Mouse (Mus musculus) lung, embryonic 15.5 days (tissue): ENCODE measurements around the gene 1110008P14Rik. TPM values are rescaled to one million over a fixed set of nuclear protein-coding genes. Genes with fewer than 3 reads are reported as not detected.

Experiments
- ATAC-seq: fragments of 200-750 bp; cut with Nextera tagmentation; 2 replicates; pipeline ENCODE4 v1.8.0; 2017; ENCODE audit warnings: moderate number of reproducible peaks, borderline replicate concordance; ENCODE audit not compliant: low FRiP score, low TSS enrichment; ENCODE audit errors: extremely low read depth
- H3K27ac ChIP-seq: fragments of 300-500 bp; sonication (generic); 2 replicates; pipeline ENCODE4 v1.5.1; 2015; ENCODE audit warnings: moderate library complexity, mild to moderate bottlenecking, inconsistent platforms
- H3K27me3 ChIP-seq: fragments of 300-500 bp; sonication (generic); 2 replicates; pipeline ENCODE4 v1.6.1; 2015; ENCODE audit warnings: inconsistent platforms
- H3K36me3 ChIP-seq: fragments of 300-500 bp; sonication (generic); 2 replicates; pipeline ENCODE4 v1.6.1; 2015; ENCODE audit warnings: inconsistent platforms
- H3K4me1 ChIP-seq: fragments of 300-500 bp; sonication (generic); 2 replicates; pipeline ENCODE4 v1.6.1; 2015; ENCODE audit warnings: inconsistent platforms
- H3K4me2 ChIP-seq: fragments of 300-500 bp; sonication (generic); 2 replicates; pipeline ENCODE4 v1.6.1; 2015; ENCODE audit warnings: inconsistent platforms, mild to moderate bottlenecking, moderate library complexity
- H3K4me3 ChIP-seq: fragments of 300-500 bp; sonication (generic); 2 replicates; pipeline ENCODE4 v1.5.1; 2015; ENCODE audit warnings: mild to moderate bottlenecking, inconsistent platforms
- H3K9ac ChIP-seq: fragments of 300-500 bp; sonication (generic); 2 replicates; pipeline ENCODE4 v1.6.1; 2015; ENCODE audit warnings: inconsistent platforms
- H3K9me3 ChIP-seq: fragments of 300-500 bp; sonication (generic); 2 replicates; pipeline ENCODE4 v1.6.1; 2016; ENCODE audit warnings: inconsistent platforms
- WGBS: fragments of 180-500 bp; shearing (Covaris S2); methylation state at CpG from one replicate; pipeline ENCODE4 v1.1.7; 2015; 5-methylcytosine and 5-hydroxymethylcytosine counted together
- polyA plus RNA-seq: library from polyadenylated mRNA; unstranded; fragments of >200 nt; fragmentation: Nextera tagmentation; extraction: Ambion mirVana; gene quantifications from 2 replicates; pipeline ENCODE4 v1.2.1, GENCODE M21; 2015

The 1110008P14Rik gene
- 32.3 and 33.5 TPM in 2 replicates for polyA plus RNA-seq

DNA sequence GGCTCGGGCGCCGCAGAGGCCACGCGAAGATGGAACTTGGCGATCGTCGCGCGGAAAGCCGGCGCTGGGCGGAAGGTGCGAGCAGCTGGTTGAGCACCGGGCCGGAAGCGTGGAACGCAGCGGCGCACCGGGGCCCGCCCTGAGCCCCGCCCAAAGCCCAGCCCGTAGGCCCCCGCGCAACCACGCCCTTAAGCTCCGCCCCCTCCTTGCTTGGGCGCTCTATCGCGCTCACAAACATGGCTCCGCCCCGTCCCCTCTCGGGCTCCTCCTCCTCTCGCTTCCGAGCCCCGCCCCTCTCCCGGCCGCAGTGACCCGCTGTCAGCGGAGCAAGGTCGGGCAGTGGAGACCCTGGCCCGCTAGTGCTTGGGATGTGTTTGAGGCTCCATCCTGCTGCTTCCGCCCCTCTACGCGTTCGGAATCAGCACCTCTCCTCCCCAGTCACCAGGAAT lies at the start of gene 1110008P14Rik:
TSS of gene 1110008P14Rik (minus strand) at position 164 of the 449 bp plus-strand sequence.
- Histone ChIP-seq H3K4me2 (peak within 1 kb of the TSS; percentile 96), H3K4me1 (peaks cover 10% of the 10 kb centered on the region), H3K27me3 (peaks cover 16% of the 10 kb centered on the region; the same call in 1 of the 2 replicates), H3K9ac (peak within 1 kb of the TSS; percentile 53), H3K4me3 (peak within 1 kb of the TSS; percentile 68), H3K9me3 (no peaks in the 10 kb centered on the region), H3K36me3 (peaks cover 26% of the 10 kb centered on the region), H3K27ac (no peak within 1 kb of the TSS)
- WGBS = 0% methylated on average over 46 of the region's 47 CpGs
- ATAC-seq = peak; percentile 93

DNA sequence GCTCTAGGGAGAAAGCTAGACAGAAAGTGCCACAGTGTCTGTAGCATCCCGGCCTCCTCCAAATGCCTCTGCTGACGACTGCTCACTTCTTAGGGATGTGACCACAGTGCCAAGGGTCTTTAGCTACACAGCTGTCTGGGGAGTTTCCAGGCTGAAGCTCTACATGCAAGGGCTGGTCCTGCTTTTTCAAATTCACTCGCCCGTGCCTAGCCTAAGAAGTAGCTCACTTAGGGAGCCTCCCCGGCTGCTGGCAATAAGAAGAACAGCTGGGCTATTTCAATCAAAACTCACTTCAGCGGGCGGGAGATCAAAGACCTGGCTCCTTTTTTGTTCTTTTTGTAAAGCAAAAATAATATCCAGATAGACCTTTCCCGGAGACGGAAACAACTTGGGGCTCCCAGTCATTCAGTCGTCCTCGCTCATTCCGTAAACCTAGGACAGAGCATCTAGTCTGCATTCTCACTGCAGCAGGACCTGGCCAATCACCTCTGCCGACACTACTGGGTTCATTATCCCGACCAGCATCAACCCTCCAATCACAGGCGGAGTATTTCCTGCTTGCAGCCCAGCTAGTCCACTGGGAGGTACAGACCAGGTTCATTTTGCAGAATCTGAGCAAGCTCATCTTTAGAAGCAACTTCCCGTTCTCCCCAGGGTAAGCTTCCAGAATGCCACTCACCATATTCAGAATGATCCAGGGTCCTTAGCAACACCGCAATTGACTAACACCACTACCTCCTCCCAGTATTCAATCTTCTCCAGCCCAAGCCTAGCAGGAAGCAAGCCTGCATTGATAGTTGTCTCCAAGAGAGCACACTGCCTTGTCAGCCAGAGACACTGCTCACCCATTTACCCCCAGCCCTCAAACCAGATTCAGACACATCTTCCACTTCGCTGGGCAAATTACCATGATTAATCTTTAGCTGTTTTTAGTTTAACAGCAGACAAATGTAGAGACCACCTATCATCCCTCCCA lies 49.3 kb upstream of the 1110008P14Rik start:
- Histone ChIP-seq H3K9ac (peak overlapping the region; percentile 2; the same call in 1 of the 2 replicates), H3K27me3 (no peaks in the 10 kb centered on the region), H3K27ac (peak overlapping the region; percentile 34), H3K9me3 (no peaks in the 10 kb centered on the region), H3K36me3 (no peaks in the 10 kb centered on the region), H3K4me2 (peak overlapping the region; percentile 55), H3K4me3 (peak overlapping the region; percentile 32), H3K4me1 (peaks cover 44% of the 10 kb centered on the region)
- 8% methylated on average over 18 of the region's 18 CpGs for WGBS
- peak; percentile 84 for ATAC-seq

DNA sequence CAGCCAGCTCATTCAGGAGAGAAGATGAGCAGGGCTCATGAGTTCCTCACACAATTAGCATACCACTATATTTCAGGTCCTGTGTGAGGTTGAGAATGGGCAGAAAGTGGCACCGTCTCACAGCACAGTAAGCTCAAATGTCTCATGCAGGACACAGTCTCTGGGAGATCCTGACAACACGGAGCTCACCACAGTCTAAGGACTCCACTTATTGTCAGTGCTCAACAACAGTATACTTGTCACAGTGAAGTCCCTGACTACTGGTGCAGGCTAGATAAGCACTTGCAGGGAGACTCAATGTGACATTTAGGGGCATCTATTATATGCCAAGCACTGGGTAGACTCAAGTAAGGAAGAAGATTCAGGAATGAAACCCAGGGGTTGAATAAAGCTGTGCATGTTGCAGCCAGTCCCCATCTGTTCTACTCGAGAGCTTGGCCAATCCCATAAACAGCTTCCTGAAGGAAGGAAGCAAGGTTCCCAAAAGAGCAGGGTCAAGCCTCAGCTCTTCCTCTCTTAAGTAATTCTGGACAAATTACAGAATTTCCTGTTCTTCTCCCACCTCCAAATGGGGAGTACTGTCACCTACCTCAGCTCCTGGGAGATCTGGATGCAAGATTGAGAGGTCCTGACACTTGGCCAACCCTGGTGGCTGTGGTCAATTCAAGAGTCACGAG lies 47.6 kb upstream of the 1110008P14Rik start:
- Histone ChIP-seq H3K4me1 (peaks cover 54% of the 10 kb centered on the region), H3K36me3 (no peaks in the 10 kb centered on the region), H3K9me3 (no peaks in the 10 kb centered on the region), H3K9ac (no peak overlapping the region), H3K4me2 (no peak overlapping the region), H3K27me3 (no peaks in the 10 kb centered on the region), H3K27ac (0 out of 2 replicates have a peak overlapping the region, but pooled peaks have one; percentile 49), H3K4me3 (no peak overlapping the region)
- ATAC-seq = no peak
- WGBS = 56% methylated on average over 4 of the region's 4 CpGs

DNA sequence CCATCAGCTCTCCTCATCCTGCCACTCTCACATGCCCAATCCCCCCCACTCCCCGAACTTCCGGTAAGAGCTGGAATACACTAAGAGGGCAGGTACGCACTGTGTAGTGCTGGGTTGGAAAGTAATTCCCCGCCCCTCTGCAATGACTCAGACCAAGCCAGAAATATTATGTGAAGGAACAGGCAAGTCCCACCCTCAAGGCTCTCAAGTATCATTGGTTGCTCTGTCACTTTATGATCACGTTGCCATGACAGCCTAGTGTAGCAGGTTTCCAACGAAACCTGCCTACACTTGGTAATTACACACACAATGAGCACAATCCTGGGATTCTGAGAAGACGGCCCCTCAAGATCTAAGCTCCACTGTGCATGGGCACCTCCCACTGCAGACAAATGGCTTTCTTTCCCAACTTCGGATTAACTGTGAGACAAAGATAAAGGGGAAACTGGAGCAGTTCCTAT lies 46.6 kb upstream of the 1110008P14Rik start:
- Histone ChIP-seq H3K9ac (no peak overlapping the region), H3K4me1 (peaks cover 62% of the 10 kb centered on the region), H3K9me3 (no peaks in the 10 kb centered on the region), H3K4me2 (peak overlapping the region; percentile 37), H3K36me3 (no peaks in the 10 kb centered on the region), H3K27ac (peak overlapping the region; percentile 49), H3K4me3 (no peak overlapping the region), H3K27me3 (no peaks in the 10 kb centered on the region)
- WGBS = 37% methylated on average over 8 of the region's 8 CpGs
- ATAC-seq = peak; percentile 46; the same call in 1 of the 2 replicates

DNA sequence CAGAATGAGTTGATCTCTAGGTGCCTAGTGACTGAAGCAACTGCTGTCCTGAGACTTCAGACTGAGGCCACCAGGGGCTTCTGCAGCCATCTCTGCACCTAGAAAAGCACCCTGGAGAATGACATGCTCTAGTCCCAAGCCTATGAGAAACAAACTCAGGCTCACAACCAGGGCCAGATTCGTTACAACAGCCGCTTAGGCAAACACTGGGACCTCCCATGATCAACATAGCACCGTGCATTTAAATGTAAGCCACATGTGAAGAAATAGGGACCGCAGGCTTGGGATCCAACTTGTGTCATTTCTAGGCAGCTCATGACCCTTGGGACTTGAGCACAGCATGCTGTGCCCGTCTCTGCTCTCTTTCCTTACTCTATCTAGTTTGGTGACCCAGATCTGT lies 46.0 kb upstream of the 1110008P14Rik start:
- Histone ChIP-seq H3K27me3 (no peaks in the 10 kb centered on the region), H3K36me3 (no peaks in the 10 kb centered on the region), H3K4me2 (no peak overlapping the region), H3K27ac (peak overlapping the region; percentile 49), H3K9me3 (no peaks in the 10 kb centered on the region), H3K4me3 (no peak overlapping the region), H3K9ac (no peak overlapping the region), H3K4me1 (peaks cover 68% of the 10 kb centered on the region)
- 71% methylated on average over 5 of the region's 5 CpGs for WGBS
- ATAC-seq = no peak

DNA sequence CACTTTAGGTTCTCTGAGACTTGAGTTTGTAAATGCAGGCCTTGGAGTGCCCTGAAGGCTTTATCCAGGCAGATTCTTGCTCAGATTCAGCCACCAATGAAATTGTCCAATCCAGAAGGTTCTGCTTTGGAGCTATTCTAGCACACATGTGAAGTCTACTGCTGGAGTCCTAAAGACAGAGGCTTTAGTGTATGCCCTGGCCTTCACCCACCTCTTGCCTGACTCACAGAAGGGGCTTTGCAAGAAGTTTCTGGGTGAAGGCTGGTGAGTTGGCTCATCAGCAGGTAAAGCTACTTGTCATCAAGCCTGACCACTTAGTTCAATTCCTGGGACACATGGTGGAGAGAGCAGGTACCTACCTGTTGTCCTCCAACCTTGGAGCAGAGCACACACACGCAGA lies 44.4 kb upstream of the 1110008P14Rik start:
- no peaks in the 10 kb centered on the region for H3K27me3 ChIP-seq
- 96% methylated on average over 1 of the region's 1 CpGs for WGBS
- H3K4me2 ChIP-seq = no peak overlapping the region
- no peaks in the 10 kb centered on the region for H3K36me3 ChIP-seq
- no peak overlapping the region for H3K9ac ChIP-seq
- no peak overlapping the region for H3K4me3 ChIP-seq
- no peak for ATAC-seq
- no peak overlapping the region; the same call in 1 of the 2 replicates for H3K27ac ChIP-seq
- H3K4me1 ChIP-seq = peaks cover 68% of the 10 kb centered on the region
- H3K9me3 ChIP-seq = no peaks in the 10 kb centered on the region

DNA sequence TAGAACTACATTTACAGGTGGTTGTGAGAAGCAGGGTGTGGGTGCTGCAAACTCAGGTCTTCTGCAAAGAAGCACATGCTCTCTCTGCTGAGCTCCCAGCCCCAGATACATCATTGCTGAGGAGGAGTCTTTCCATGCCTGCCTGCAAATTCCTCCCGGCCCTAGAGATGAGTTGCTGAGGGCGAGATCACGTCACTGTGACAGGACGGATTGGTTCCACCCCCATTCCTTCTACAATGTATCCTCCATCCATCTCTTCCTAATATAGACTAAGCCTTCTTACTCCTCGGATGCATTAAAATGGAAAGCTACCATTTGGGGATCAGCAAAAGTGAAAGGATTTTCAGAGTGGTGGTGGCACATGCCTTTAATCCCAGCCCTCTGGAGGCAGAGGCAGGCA lies 43.8 kb upstream of the 1110008P14Rik start:
- H3K4me2 ChIP-seq = no peak overlapping the region
- H3K36me3 ChIP-seq = peaks cover 5% of the 10 kb centered on the region; the same call in 1 of the 2 replicates
- no peak overlapping the region for H3K4me3 ChIP-seq
- no peak for ATAC-seq
- no peak overlapping the region for H3K9ac ChIP-seq
- H3K9me3 ChIP-seq = no peaks in the 10 kb centered on the region
- WGBS = 59% methylated on average over 5 of the region's 5 CpGs
- no peak overlapping the region for H3K27ac ChIP-seq
- H3K27me3 ChIP-seq = no peaks in the 10 kb centered on the region
- H3K4me1 ChIP-seq = peaks cover 62% of the 10 kb centered on the region

DNA sequence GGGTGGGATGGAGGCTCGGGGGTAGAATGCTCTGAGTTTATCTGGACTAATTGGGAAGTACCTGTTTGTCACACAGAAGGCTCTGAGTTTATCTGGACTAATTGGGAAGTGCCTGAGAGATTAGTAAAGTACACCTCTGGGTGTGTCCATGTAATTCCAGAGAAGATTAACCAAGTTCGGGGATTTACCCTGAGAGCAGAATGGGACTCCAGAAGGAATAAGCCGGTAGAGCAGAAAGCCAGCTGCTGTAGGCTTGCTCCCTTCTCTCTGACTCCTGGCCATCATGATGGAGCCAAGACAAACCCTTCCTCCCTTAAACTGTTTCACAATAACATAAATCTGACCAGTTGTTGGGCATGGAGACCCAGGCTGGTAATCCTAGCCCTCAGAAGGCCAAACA lies 43.1 kb upstream of the 1110008P14Rik start:
- H3K36me3 ChIP-seq = peaks cover 12% of the 10 kb centered on the region
- H3K4me3 ChIP-seq = no peak overlapping the region
- peak overlapping the region; percentile 97 for H3K27ac ChIP-seq
- no peaks in the 10 kb centered on the region for H3K27me3 ChIP-seq
- no peak overlapping the region for H3K9ac ChIP-seq
- no peak for ATAC-seq
- WGBS = 28% methylated on average over 3 of the region's 3 CpGs
- H3K4me1 ChIP-seq = peaks cover 54% of the 10 kb centered on the region
- no peak overlapping the region for H3K4me2 ChIP-seq
- no peaks in the 10 kb centered on the region for H3K9me3 ChIP-seq

DNA sequence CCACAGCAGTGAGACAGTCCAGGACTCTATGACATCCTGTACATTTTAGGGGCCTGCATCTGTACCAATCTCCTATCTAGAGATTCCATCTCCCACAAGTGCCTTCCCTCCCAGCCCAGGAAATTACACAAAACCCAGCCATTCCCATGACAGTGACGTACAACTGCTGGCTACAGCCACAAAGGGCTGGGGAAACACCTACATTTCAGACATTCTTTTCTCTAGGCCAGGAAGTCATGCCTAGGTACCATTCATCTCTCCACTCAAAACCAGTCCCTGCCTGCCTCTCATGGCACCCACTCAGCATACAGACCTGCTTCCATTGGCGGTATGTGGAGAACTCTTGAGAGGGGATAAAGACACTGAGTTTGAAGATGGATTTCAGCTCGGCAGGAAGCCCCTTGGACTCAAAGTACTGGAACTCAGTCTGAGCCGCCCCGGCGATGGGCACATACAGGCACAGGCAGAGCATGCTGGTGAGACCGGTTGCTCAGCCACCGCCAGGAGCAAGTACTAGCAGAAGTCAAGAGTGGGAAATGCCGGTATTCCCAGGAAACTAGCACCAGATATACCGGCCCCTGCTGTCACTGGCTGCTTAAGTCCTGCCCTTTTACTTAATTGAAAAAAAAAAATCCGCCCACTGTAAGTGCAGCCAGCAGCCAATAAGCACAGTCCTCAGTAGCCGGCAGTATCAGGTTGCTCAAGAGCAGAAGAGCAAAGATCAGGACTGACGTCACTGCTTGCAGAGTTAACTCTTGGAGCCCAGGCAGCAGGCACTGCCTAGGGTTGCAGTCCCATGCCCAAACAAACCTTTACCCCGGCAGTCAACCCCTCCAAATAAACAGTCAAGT lies 42.0 kb upstream of the 1110008P14Rik start:
- Histone ChIP-seq H3K4me2 (peak overlapping the region; percentile 77), H3K9ac (peak overlapping the region; percentile 18; the same call in 1 of the 2 replicates), H3K4me1 (peaks cover 43% of the 10 kb centered on the region), H3K27ac (peak overlapping the region; percentile 97), H3K9me3 (no peaks in the 10 kb centered on the region), H3K27me3 (no peaks in the 10 kb centered on the region), H3K4me3 (peak overlapping the region; percentile 39), H3K36me3 (peaks cover 23% of the 10 kb centered on the region)
- ATAC-seq = peak; percentile 91
- WGBS = 2% methylated on average over 14 of the region's 14 CpGs

DNA sequence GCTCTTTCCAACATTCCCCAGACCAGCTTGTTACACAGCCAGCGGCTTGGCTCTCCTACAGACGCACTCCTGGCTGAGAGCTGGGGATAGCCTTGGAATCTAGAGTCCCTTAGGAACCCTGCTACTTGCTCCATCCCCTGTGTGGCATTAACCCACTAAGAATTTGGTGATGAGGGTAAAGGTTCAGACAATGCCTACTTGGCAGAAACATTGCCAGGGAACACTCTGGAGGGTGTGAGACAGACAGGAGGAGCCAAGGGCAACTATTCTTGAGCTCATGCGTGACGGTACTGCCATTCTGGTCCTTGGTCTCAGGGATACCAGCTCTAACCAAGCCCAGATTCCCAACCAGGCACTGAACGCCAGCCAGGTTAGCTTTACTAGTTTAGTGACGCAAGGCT lies 40.1 kb upstream of the 1110008P14Rik start:
- no peaks in the 10 kb centered on the region for H3K9me3 ChIP-seq
- peaks cover 30% of the 10 kb centered on the region for H3K4me1 ChIP-seq
- no peak for ATAC-seq
- H3K27ac ChIP-seq = 0 out of 2 replicates have a peak overlapping the region, but pooled peaks have one; percentile 97
- H3K36me3 ChIP-seq = peaks cover 41% of the 10 kb centered on the region
- no peak overlapping the region for H3K4me3 ChIP-seq
- H3K4me2 ChIP-seq = no peak overlapping the region
- H3K27me3 ChIP-seq = no peaks in the 10 kb centered on the region
- H3K9ac ChIP-seq = no peak overlapping the region
- WGBS = 92% methylated on average over 6 of the region's 6 CpGs

DNA sequence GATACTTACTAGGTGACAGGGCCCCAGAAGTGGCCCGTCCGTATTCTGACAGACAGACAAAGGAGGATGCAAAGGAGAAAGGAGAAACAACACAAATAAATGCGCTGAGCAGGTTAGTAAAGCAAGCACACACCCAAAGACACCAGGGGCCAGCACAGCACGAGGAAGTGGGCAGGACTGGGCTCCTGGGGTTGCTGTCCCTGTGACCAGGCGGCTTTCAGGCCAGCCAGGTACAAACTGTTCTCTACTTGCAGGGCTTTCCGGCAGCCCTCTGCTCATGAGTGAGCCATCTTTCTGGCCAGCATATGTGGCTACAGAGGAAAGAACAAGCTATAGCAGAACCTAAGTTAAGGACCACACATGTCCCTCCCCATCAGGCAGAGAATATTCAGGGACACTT lies 38.9 kb upstream of the 1110008P14Rik start:
- H3K9me3 ChIP-seq = no peaks in the 10 kb centered on the region
- no peak overlapping the region for H3K27ac ChIP-seq
- 87% methylated on average over 6 of the region's 6 CpGs for WGBS
- H3K4me2 ChIP-seq = no peak overlapping the region
- H3K36me3 ChIP-seq = peaks cover 53% of the 10 kb centered on the region
- H3K4me3 ChIP-seq = no peak overlapping the region
- no peak for ATAC-seq
- H3K9ac ChIP-seq = no peak overlapping the region
- H3K27me3 ChIP-seq = no peaks in the 10 kb centered on the region
- peaks cover 30% of the 10 kb centered on the region for H3K4me1 ChIP-seq
